Mouse (Mus musculus) adrenal gland, postnatal 4 days (tissue): ENCODE measurements around the gene Lsm4. TPM values are rescaled to one million over a fixed set of nuclear protein-coding genes. Genes with fewer than 3 reads are reported as not detected.
A peak's percentile ranks its signal among the peaks of the same experiment; 100 is the strongest.

Source experiments
- DNase-seq, 2 experiments: peaks; one replicate each; pipeline ENCODE4 v3.0.0; 2021 to 2022; ENCODE audit warnings: low spot score in 2 of 2, mixed read lengths in 2 of 2
- total RNA-seq, 2 experiments: library from RNA; stranded (reverse); gene quantifications; 2 replicates each; pipeline ENCODE4 v1.2.3; 2021

Lsm4 gene
- total RNA-seq, 2 experiments from 2014 or later, result 96.6 to 99.0 TPM

GRCm38 (mm10) chr8:70677451-70678080 lies 4.5 kb downstream of the Lsm4 start:
- DNase-seq, result no peak

GRCm38 (mm10) chr8:70678679-70679078 lies 5.6 kb downstream of the Lsm4 start:
- DNase-seq, result no peak

GRCm38 (mm10) chr8:70679404-70679803 lies 6.4 kb downstream of the Lsm4 start:
- no peak for DNase-seq

GRCm38 (mm10) chr8:70680039-70680438 lies 7.0 kb downstream of the Lsm4 start:
- DNase-seq, result no peak

- no peak for DNase-seq
These were observed 8.4 kb downstream of the Lsm4 start for GRCm38 (mm10) chr8:70681410-70681809.

- DNase-seq, result peak; percentile 54 to 61
These were observed 9.1 kb downstream of the Lsm4 start for GRCm38 (mm10) chr8:70682193-70682592.

- DNase-seq, result no peak
These were observed 9.6 kb downstream of the Lsm4 start for GRCm38 (mm10) chr8:70682692-70683091.

- no peak for DNase-seq
These were observed 11.2 kb downstream of the Lsm4 start for GRCm38 (mm10) chr8:70684291-70684690.

- peak in 1 of 2 experiments; percentile 57 for DNase-seq
These were observed 14.5 kb downstream of the Lsm4 start for GRCm38 (mm10) chr8:70687576-70687975.

- no peak for DNase-seq
These were observed 15.1 kb downstream of the Lsm4 start for GRCm38 (mm10) chr8:70688136-70688535.

- DNase-seq, result no peak
These were observed 16.9 kb downstream of the Lsm4 start for GRCm38 (mm10) chr8:70689892-70690390.

GRCm38 (mm10) chr8:70691230-70691629 lies 18.2 kb downstream of the Lsm4 start:
- DNase-seq, result no peak

GRCm38 (mm10) chr8:70691727-70692231 lies 18.7 kb downstream of the Lsm4 start:
- DNase-seq, result no peak

GRCm38 (mm10) chr8:70693636-70694035 lies 20.6 kb downstream of the Lsm4 start:
- no peak for DNase-seq

- no peak for DNase-seq
These were observed 22.4 kb downstream of the Lsm4 start for GRCm38 (mm10) chr8:70695318-70696018.

- DNase-seq, result peak; percentile 61 to 65
These were observed 23.2 kb downstream of the Lsm4 start for GRCm38 (mm10) chr8:70696019-70696885.

GRCm38 (mm10) chr8:70696946-70697345 lies 23.9 kb downstream of the Lsm4 start:
- DNase-seq, result no peak

- DNase-seq, result no peak
These were observed 24.6 kb downstream of the Lsm4 start for GRCm38 (mm10) chr8:70697366-70698250.

GRCm38 (mm10) chr8:70698310-70699109 lies 25.5 kb downstream of the Lsm4 start, which contains the start of gene Jund:
Gene Jund, plus strand, starts transcription at chr8:70698949.
- peak; percentile 98 to 100 for DNase-seq
